Mouse (Mus musculus): ENCODE data around the gene Aebp1.

DNA sequence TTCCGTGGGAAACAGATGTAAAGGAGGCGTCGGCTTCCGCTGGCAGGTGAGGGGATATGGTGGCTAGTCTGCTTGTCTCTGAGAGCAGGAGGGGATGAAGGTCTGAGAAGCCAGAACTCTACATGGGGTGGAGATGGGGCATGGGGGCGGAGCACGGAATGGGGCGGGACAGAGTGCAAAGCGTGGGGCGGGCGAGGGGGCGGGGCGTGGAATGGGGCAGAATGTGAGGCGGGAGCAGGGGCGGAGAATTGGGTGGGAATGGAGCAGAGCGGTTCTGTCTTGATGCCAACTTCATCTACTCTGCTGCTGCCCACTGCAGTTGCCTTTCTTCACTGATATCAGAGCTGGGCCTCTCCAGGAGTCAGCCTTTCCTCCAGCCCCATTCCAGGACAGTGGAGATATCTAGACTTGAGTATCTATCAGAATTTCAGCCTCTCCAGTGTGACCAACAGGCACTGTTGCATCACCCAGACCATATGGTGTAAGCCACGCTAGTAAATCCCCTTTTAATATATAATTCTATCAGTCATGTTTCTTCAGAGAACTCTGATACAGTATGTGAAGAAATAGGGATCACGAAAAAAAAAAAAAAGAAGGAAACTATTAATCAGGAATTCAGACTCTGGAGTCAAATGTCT is 58.7 kb downstream of the Aebp1 start:
- TF ChIP-seq CTCF (IDR thresholded peaks at IDR 0.05; ENCODE audit: extremely low read depth, insufficient read depth, low read length) (no peak), POLR2A (IDR thresholded peaks at IDR 0.05; ENCODE audit: extremely low read depth, insufficient read depth, low read length) (no peak)
